Mouse (Mus musculus): ENCODE data around the gene Tmem159.

Tmem159 gene

DNA sequence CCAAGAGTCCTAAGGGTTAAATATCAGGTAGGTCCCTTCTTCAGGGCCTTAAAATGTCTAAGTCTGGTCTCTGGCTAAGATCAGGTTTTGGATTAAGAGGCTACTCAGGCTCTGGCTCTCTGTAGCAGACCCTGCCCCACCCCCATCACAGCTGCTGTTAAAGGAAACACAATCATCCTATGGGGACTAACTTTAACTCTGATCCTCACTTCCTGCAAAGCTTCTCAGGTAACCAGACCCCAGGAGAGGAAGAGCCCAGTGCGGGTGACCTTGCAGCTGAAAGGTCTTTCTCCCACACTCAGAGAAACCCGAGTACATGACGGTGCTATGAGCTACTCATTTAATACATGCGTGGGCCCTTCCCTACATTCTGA, 25.5 kb downstream of the Tmem159 start:
- in situ Hi-C loops (cut with MseI, MboI), result loop anchor here in 1 of 2 experiments (10.0 kb wide), 1 partner anchor 197 kb away; the partner anchor contains the start of gene Abca15

DNA sequence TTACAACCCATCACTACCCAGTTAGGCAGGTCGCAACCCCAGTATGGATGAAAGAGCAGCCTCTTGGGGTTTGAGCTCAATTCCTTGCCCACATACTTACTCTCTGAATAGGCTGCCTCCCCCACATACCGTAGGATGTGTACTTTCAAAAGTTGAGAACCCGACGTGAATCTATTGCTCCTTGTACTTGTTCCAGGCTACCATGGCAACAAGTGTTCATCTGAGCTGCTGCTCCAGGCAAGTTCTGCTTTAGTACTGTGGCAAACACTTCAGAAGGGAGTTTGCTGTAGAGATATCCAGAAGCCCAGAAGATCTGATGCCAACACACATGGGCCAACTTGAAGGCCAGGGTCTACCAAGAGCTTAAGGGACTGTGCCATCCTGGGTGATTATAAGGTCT, 26.8 kb downstream of the Tmem159 start:
- in situ Hi-C loops (cut with MseI, MboI), result loop anchor here in 1 of 2 experiments (10.0 kb wide), 1 partner anchor 196 kb away; the partner anchor contains the start of gene Abca15

DNA sequence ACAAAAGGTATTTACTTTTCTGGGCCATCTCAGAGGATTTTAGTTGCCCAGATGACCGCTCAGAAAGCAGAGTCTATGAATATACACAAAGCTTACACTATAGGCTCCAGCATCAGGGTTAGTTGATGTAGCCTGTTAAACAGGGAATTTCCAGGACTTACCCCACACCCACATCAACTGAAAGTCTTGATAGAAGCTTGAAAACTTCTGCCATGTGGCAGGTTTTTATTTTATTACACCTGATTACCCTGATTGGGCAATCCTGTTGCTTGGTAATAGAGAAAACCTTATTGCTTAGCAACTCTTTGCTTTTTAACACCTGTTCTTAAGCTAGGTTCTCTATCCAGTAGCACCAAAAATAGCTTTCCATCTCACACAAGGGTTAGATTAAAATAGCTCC, 40.6 kb downstream of the Tmem159 start:
- in situ Hi-C loops (cut with MseI, MboI), result no loop called here

DNA sequence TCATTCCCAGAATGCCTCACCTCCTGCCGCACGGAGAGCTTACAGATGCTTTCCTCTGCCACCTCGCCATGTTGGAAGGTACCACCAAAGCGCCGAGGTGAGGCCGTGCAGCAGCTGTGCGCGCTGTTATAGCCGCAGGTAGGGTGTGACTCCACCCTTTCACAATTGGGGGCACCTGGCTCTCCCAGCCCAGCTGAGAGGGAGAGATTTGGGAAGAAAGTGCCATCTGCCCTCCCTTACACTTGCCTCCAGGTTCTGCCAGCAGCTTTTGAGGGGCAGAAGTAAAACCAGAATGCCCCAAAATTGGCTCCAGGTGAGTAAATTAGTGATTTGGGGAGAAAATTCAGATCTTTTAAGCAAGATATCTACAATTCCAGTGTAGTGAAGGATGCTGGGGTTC, 43.0 kb downstream of the Tmem159 start, which contains the start of gene Zp2:
Gene Zp2 (minus strand): TSS at position 101 of the 400 bp plus-strand sequence.
- in situ Hi-C loops (cut with MseI, MboI), result no loop called here

DNA sequence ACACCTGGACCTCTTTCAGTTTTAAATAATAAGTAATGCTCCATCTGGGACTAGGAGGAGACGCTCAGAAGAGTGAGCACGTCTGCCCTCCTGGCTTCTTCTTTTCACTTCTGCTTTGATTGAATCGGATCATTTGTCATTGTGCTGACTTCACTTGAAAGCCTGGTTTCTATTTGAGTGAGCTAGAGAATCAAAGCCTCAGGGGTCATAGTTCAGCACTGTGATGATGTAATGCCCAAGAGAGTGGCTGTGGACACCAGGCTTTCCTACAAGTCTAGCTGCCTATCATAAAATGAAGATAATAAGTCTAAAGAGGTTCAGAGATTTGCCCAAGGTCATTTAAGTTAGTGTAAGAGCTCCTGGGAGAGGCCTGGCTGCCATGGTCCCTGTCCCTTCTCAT, 48.1 kb downstream of the Tmem159 start:
- in situ Hi-C loops (cut with MseI, MboI), result no loop called here

DNA sequence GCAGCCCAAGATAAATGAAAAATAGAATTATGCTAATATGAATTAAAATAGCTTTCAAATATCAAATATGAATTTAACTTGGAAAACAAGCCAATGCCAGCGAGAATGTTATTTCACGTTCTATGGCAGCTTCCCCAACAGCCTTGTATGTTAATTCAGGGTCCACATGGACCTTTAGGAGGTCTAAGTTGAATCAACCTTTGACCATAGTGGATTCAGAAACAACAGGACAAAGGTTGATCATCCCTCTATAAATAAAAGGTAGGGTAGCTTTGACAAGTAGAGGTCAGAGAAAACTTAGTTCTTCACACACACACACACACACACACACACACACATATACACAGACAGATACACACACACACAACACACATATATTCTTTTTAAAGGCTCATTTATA, 48.7 kb downstream of the Tmem159 start:
- in situ Hi-C loops (cut with MseI, MboI), result no loop called here

DNA sequence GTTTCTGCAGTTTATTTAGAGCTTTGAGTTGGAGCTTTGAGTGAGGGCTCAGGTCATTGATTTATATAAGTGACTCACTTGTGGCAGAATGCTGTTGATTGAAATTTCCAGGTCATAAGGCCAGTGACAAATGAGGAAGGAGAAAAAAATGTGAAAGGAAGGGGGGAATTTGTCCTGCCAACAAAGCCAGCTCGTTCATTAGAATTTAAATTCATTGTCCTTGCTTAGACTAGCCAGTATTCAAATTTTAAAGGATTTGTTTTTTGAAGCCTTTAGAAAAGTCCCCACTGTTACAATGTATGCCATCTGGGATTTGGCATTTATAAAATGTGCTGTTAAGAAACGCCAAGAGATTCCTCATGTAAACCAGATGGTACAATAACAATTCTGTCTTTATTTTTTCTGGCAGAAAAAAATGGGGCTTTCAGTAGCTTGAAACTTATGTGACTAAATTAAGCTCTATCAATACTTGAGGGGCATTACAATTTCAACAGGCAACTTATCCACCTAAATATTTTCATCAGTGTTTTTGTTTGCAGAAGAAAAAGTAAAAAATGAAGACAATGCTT, 54.8 kb downstream of the Tmem159 start:
- in situ Hi-C loops (cut with MseI, MboI), result no loop called here

DNA sequence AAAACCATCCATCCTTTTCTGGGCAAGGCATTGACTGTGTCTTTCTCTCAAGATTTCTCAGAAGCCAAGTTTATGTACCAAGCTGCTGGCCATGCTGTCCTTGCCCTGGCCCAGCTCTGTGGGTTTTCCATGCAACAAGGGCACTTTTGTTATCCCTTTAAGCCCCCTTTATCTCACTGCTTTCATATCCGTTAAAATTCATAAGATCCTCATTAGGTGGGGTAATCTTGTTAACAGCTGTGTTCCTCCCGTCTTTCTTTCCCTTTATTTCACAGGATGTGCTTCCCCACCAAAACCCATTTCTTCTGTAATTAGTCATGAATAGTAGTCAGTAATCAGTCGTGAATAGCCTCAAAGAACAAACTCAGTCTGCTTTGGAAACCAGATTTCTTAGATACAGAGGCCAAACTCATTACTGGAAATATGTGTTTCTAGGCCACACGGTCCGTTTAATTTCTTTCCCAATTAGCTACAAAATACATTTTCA, 55.5 kb downstream of the Tmem159 start:
- in situ Hi-C loops (cut with MseI, MboI), result no loop called here

DNA sequence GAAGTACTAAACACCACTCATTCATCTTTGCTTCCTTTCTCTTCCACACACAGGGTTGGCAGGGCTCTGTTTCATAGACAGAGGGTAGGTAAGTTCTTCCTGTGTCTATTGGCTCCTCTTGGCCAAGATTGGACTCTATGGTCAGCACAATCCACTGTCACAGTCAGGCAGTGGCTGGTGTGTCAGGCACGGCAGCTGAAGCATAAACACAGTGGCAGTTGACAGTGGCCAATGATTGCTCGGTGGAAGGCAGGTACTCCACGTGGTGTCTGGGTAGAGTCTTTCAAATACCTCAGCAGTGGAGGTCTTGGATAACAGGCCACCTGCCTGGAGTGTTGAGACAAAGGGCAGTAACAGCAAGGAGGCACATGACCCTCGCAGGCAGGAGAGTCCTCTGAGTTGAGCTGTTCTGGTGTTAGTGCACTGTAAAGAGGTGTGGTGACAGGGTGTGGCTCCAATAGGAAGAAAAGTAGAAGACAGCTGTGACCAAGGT, 56.0 kb downstream of the Tmem159 start:
- in situ Hi-C loops (cut with MseI, MboI), result no loop called here

DNA sequence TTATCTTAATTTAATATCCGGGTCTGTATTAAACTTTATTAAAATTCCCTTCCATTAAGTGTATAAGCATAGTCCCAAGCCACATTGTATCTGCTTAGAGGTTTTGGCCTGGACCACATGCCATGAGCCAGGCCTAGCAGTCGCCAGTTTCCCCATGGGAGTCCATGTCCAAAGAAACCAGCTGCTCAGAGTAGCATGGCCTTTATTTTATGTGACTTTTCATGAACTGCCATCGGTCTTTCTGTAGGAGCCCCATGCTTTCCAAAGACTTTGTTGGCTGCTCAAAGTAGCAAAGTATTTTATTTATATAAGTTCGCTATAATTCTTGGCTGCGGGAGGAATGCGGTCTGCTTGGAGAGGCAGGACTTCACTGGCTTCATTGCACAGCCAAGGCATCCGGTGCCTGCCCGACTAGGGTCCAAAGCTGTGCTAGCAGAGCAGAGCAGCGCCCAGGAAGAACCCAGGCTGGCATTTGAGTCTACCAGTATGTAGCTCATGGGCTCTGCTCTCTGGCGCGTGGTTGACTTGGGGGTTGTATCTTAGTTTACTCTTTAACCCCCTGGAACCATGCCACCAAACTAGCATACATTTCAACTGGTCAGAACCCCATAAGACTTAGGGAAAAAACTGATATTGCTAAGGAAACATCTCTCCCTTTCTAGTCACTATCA, 61.6 kb downstream of the Tmem159 start:
- in situ Hi-C loops (cut with MseI, MboI), result no loop called here
